Comparison of ENCODE assay signal across 17 mouse cellular contexts in genomic region chr15:56563192-56563591, GRCm38 (mm10).
"Had no signal": no experiment of that assay in that cellular context is flagged by ENCODE, and none has a peak within 500 bp of the region (broad histone marks: within the 10 kb centered on the region; RNA-seq: fewer than 3 reads in every experiment).

No protein-coding gene starts in this region.

- H3K27ac ChIP-seq: lung, embryonic 15.5 days; macrophage; midbrain, embryonic 13.5 days; midbrain, embryonic 15.5 days; neural tube, embryonic 12.5 days; stomach, embryonic 15.5 days; stomach, postnatal 0 days had no signal

- H3K9me3 ChIP-seq: lung, embryonic 15.5 days; megakaryocyte, embryonic 14.5 days; midbrain, embryonic 13.5 days; midbrain, embryonic 15.5 days; neural tube, embryonic 12.5 days; stomach, embryonic 15.5 days had no signal

- H3K36me3 ChIP-seq: lung, embryonic 15.5 days; midbrain, embryonic 13.5 days; midbrain, embryonic 15.5 days; neural tube, embryonic 12.5 days; stomach, embryonic 15.5 days had no signal

- ATAC-seq: lung, postnatal 0 days; midbrain, embryonic 13.5 days; midbrain, embryonic 15.5 days had no signal

- H3K4me3 ChIP-seq: lung, embryonic 15.5 days; megakaryocyte, embryonic 14.5 days; midbrain, embryonic 13.5 days; midbrain, embryonic 15.5 days; neural tube, embryonic 12.5 days; stomach, embryonic 15.5 days had no signal

- H3K27me3 ChIP-seq: lung, embryonic 15.5 days; megakaryocyte, embryonic 14.5 days; midbrain, embryonic 13.5 days; midbrain, embryonic 15.5 days; neural tube, embryonic 12.5 days; stomach, embryonic 15.5 days had no signal

- H3K4me1 ChIP-seq: lung, embryonic 15.5 days; megakaryocyte, embryonic 14.5 days; midbrain, embryonic 13.5 days; midbrain, embryonic 15.5 days; neural tube, embryonic 12.5 days; stomach, embryonic 15.5 days had no signal

- H3K4me2 ChIP-seq: lung, embryonic 15.5 days; midbrain, embryonic 11.5 days; midbrain, embryonic 13.5 days; midbrain, embryonic 15.5 days; neural tube, embryonic 12.5 days; stomach, embryonic 15.5 days had no signal

- DNase-seq: lung, adult 2 months; lung, postnatal 14 days; lung, postnatal 36 days; right cerebral cortex, postnatal 14 days; thymus, adult 2 months; thymus, postnatal 25 days; thymus, postnatal 4 days had no signal

- H3K9ac ChIP-seq: lung, embryonic 15.5 days; midbrain, embryonic 13.5 days; midbrain, embryonic 15.5 days; neural tube, embryonic 12.5 days; stomach, embryonic 15.5 days had no signal
